Mouse (Mus musculus) testis, postnatal 10 days (tissue): ENCODE results near the gene Arhgap32.
"Not testable (repeated sequence)": the region's sequence is repeated elsewhere in the genome, so short reads cannot be mapped to it uniquely, and the experiment has no call there.

Experiments
- DNase-seq: peaks from one replicate; pipeline ENCODE4 v3.0.0; 2021; ENCODE audit warnings: low spot score

The Arhgap32 gene

GRCm38 (mm10) chr9:32137697-32138426, 21.9 kb downstream of the Arhgap32 start:
- DNase-seq: no peak

GRCm38 (mm10) chr9:32138616-32139015, 22.7 kb downstream of the Arhgap32 start:
- DNase-seq: no peak

- no peak for DNase-seq
These were observed 23.7 kb downstream of the Arhgap32 start for GRCm38 (mm10) chr9:32139641-32140040.

GRCm38 (mm10) chr9:32142834-32143233, 26.9 kb downstream of the Arhgap32 start:
- DNase-seq: no peak

- no peak for DNase-seq
These were observed 27.5 kb downstream of the Arhgap32 start for GRCm38 (mm10) chr9:32143451-32143850.

GRCm38 (mm10) chr9:32146257-32146996, 30.5 kb downstream of the Arhgap32 start:
- DNase-seq: no peak

GRCm38 (mm10) chr9:32149241-32149640, 33.3 kb downstream of the Arhgap32 start:
- DNase-seq: no peak

- no peak for DNase-seq
These were observed 34.1 kb downstream of the Arhgap32 start for GRCm38 (mm10) chr9:32149836-32150642.

- DNase-seq: no peak
These were observed 38.9 kb downstream of the Arhgap32 start for GRCm38 (mm10) chr9:32154727-32155371.

GRCm38 (mm10) chr9:32156706-32157105, 40.8 kb downstream of the Arhgap32 start:
- DNase-seq: no peak

- no peak for DNase-seq
These were observed 41.3 kb downstream of the Arhgap32 start for GRCm38 (mm10) chr9:32157201-32157600.

GRCm38 (mm10) chr9:32158837-32159543, 43.1 kb downstream of the Arhgap32 start:
- peak; percentile 79 for DNase-seq

GRCm38 (mm10) chr9:32159724-32160123, 43.8 kb downstream of the Arhgap32 start:
- no peak for DNase-seq

GRCm38 (mm10) chr9:32162792-32163191, 46.9 kb downstream of the Arhgap32 start:
- DNase-seq: no peak

- not testable (repeated sequence) for DNase-seq
These were observed 47.9 kb downstream of the Arhgap32 start for GRCm38 (mm10) chr9:32163820-32164219.

- DNase-seq: peak; percentile 61
These were observed 52.7 kb downstream of the Arhgap32 start for GRCm38 (mm10) chr9:32168546-32169137.

- no peak for DNase-seq
These were observed 54.8 kb downstream of the Arhgap32 start for GRCm38 (mm10) chr9:32170713-32171112.

GRCm38 (mm10) chr9:32176612-32177011, 60.7 kb downstream of the Arhgap32 start:
- DNase-seq: no peak

- DNase-seq: no peak
These were observed 65.2 kb downstream of the Arhgap32 start for GRCm38 (mm10) chr9:32181170-32181569.

GRCm38 (mm10) chr9:32186489-32186888, 70.6 kb downstream of the Arhgap32 start:
- no peak for DNase-seq
